Mouse (Mus musculus) kidney, adult 8-10 months (tissue): ENCODE results near the gene Tgm2.

ENCODE experiments used
- DNase-seq, 2 experiments: peaks; one replicate each; pipeline ENCODE4 v3.0.0; 2022

Tgm2 gene

GRCm38 (mm10) chr2:158106947-158107587, 39.2 kb downstream of the Tgm2 start:
- DNase-seq: peak; percentile 53 to 76

GRCm38 (mm10) chr2:158105605-158106004, 40.6 kb downstream of the Tgm2 start:
- DNase-seq: no peak

- peak; percentile 43 to 65 for DNase-seq
These were observed 41.3 kb downstream of the Tgm2 start for GRCm38 (mm10) chr2:158104966-158105365.

GRCm38 (mm10) chr2:158101768-158102167, 44.5 kb downstream of the Tgm2 start:
- no peak for DNase-seq

- DNase-seq: no peak
These were observed 46.7 kb downstream of the Tgm2 start for GRCm38 (mm10) chr2:158099537-158099936.

- no peak for DNase-seq
These were observed 47.5 kb downstream of the Tgm2 start for GRCm38 (mm10) chr2:158098730-158099129.

GRCm38 (mm10) chr2:158097071-158097470, 49.2 kb downstream of the Tgm2 start:
- DNase-seq: no peak

- no peak for DNase-seq
These were observed 51.4 kb downstream of the Tgm2 start for GRCm38 (mm10) chr2:158094846-158095245.

- DNase-seq: no peak
These were observed 51.9 kb downstream of the Tgm2 start for GRCm38 (mm10) chr2:158094300-158094699.

- DNase-seq: no peak
These were observed 52.9 kb downstream of the Tgm2 start for GRCm38 (mm10) chr2:158093345-158093744.

- DNase-seq: no peak
These were observed 56.1 kb downstream of the Tgm2 start for GRCm38 (mm10) chr2:158090096-158090495.

- DNase-seq: no peak
These were observed 61.8 kb downstream of the Tgm2 start for GRCm38 (mm10) chr2:158084486-158084885.

GRCm38 (mm10) chr2:158080622-158081241, 65.5 kb downstream of the Tgm2 start:
- peak; percentile 38 to 62 for DNase-seq

- no peak for DNase-seq
These were observed 66.3 kb downstream of the Tgm2 start for GRCm38 (mm10) chr2:158079843-158080395.

- peak; percentile 73 to 84 for DNase-seq
These were observed 67.3 kb downstream of the Tgm2 start for GRCm38 (mm10) chr2:158078971-158079370.

GRCm38 (mm10) chr2:158077981-158078380, 68.3 kb downstream of the Tgm2 start:
- DNase-seq: no peak

- no peak for DNase-seq
These were observed 69.5 kb downstream of the Tgm2 start for GRCm38 (mm10) chr2:158076690-158077089.

GRCm38 (mm10) chr2:158074835-158075234, 71.4 kb downstream of the Tgm2 start:
- DNase-seq: no peak

GRCm38 (mm10) chr2:158071633-158071995, 74.6 kb downstream of the Tgm2 start:
- DNase-seq: no peak

- DNase-seq: peak; percentile 78 to 84
These were observed 75.2 kb downstream of the Tgm2 start for GRCm38 (mm10) chr2:158070885-158071632.

- no peak for DNase-seq
These were observed 77.7 kb downstream of the Tgm2 start for GRCm38 (mm10) chr2:158068444-158068971.

GRCm38 (mm10) chr2:158067260-158067824, 78.9 kb downstream of the Tgm2 start:
- DNase-seq: no peak

GRCm38 (mm10) chr2:158066456-158066855, 79.8 kb downstream of the Tgm2 start:
- no peak for DNase-seq
